Mouse (Mus musculus) CH12.LX (cell line): ENCODE data around the gene D6Ertd527e.

Experiments used
- POLR2A ChIP-seq: IDR thresholded peaks from 2 replicates; pipeline ENCODE4 v1.6.1; 2011; ENCODE audit warnings: low read depth, mild to moderate bottlenecking, improper control_type of control experiment, low read length
- RAD21 ChIP-seq: IDR thresholded peaks from 2 replicates; pipeline ENCODE4 v1.6.1; 2011; ENCODE audit warnings: low read depth, mild to moderate bottlenecking, low read length, improper control_type of control experiment, moderate library complexity

GRCm38 (mm10) chr6:87142239-87142638 lies 37.7 kb downstream of the D6Ertd527e start:
- TF ChIP-seq POLR2A: no peak
- no peak for TF ChIP-seq RAD21
